Mouse (Mus musculus) hindbrain, embryonic 11.5 days (tissue): ENCODE data around the gene Cfap65. TPM values are rescaled to one million over a fixed set of nuclear protein-coding genes. Genes with fewer than 3 reads are reported as not detected.
A peak's percentile ranks its signal among the peaks of the same experiment; 100 is the strongest.

Source experiments
- ATAC-seq: fragments of 200-750 bp; cut with Nextera tagmentation; 2 replicates; pipeline ENCODE4 v1.8.0; 2017; ENCODE audit warnings: mild to moderate bottlenecking, moderate TSS enrichment, moderate library complexity; ENCODE audit not compliant: low FRiP score
- DNase-seq: peaks from one replicate; pipeline ENCODE4 v3.0.0-alpha.2; 2015; ENCODE audit warnings: low spot score
- H3K27ac ChIP-seq: fragments of 300-500 bp; sonication (generic); 2 replicates; pipeline ENCODE4 v1.5.1; 2014; ENCODE audit warnings: mild to moderate bottlenecking, low read depth, low read length
- H3K27me3 ChIP-seq: fragments of 300-500 bp; sonication (generic); 2 replicates; pipeline ENCODE4 v1.6.1; 2014; ENCODE audit warnings: mild to moderate bottlenecking, low read length, moderate library complexity, mixed read lengths; ENCODE audit not compliant: control insufficient read depth, insufficient read depth
- H3K36me3 ChIP-seq: fragments of 300-500 bp; sonication (generic); 2 replicates; pipeline ENCODE4 v1.6.1; 2014; ENCODE audit warnings: mild to moderate bottlenecking, low read length, moderate library complexity, mixed read lengths; ENCODE audit not compliant: control insufficient read depth, insufficient read depth
- H3K4me1 ChIP-seq: fragments of 300-500 bp; sonication (generic); replicated peaks from 2 replicates; pipeline ENCODE4 v1.6.1; 2014; ENCODE audit warnings: low read length, mixed read lengths; ENCODE audit not compliant: control insufficient read depth, insufficient read depth
- H3K4me2 ChIP-seq: fragments of 300-500 bp; sonication (generic); replicated peaks from 2 replicates; pipeline ENCODE4 v1.6.1; 2014; ENCODE audit warnings: mild to moderate bottlenecking, low read depth, low read length
- H3K4me3 ChIP-seq: fragments of 300-500 bp; sonication (generic); 2 replicates; pipeline ENCODE4 v1.5.1; 2014; ENCODE audit warnings: low read depth, low read length
- H3K9ac ChIP-seq: fragments of 300-500 bp; sonication (generic); 2 replicates; pipeline ENCODE4 v1.6.1; 2014; ENCODE audit warnings: low read depth, low read length
- H3K9me3 ChIP-seq: fragments of 300-500 bp; sonication (generic); 2 replicates; pipeline ENCODE4 v1.6.1; 2016; ENCODE audit warnings: low read length; ENCODE audit not compliant: control insufficient read depth
- WGBS: fragments of 180-500 bp; shearing (Covaris S2); extraction: QIAGEN DNeasy Blood & Tissue Kit; methylation state at CpG from one replicate; pipeline ENCODE4 v1.1.7; 2014; 5-methylcytosine and 5-hydroxymethylcytosine counted together
- polyA plus RNA-seq: library from polyadenylated mRNA; unstranded; fragments of >200 nt; fragmentation: Nextera tagmentation; extraction: Ambion mirVana; gene quantifications from 2 replicates; pipeline ENCODE4 v1.2.1, GENCODE M21; 2014

Gene Cfap65
- polyA plus RNA-seq, 1 experiment from 2014 or later, result 1.2 TPM

- Histone ChIP-seq H3K9me3 (no peaks in the 10 kb centered on the region), H3K36me3 (no peaks in the 10 kb centered on the region), H3K27me3 (peaks cover 82% of the 10 kb centered on the region), H3K4me2 (peak overlapping the region; percentile 29; the same call in 1 of the 2 replicates), H3K4me3 (peak overlapping the region; percentile 14; the same call in 1 of the 2 replicates), H3K9ac (0 out of 2 replicates have a peak overlapping the region, but pooled peaks have one; percentile 9), H3K27ac (no peak overlapping the region), H3K4me1 (no peaks in the 10 kb centered on the region)
- DNase-seq (peak; percentile 48), ATAC-seq (no peak)
- WGBS, result 1% methylated on average over 39 of the region's 39 CpGs
Observed at GRCm38 (mm10) chr1:74892351-74893133, 42.9 kb downstream of the Cfap65 start.

- Histone ChIP-seq H3K27ac (no peak overlapping the region), H3K27me3 (peaks cover 82% of the 10 kb centered on the region), H3K9me3 (no peaks in the 10 kb centered on the region), H3K36me3 (no peaks in the 10 kb centered on the region), H3K9ac (no peak overlapping the region), H3K4me2 (no peak overlapping the region), H3K4me1 (no peaks in the 10 kb centered on the region), H3K4me3 (no peak overlapping the region)
- DNase-seq, result peak; percentile 68
- no peak for ATAC-seq
- 0% methylated on average over 6 of the region's 8 CpGs for WGBS
Observed at GRCm38 (mm10) chr1:74891513-74891912, 43.9 kb downstream of the Cfap65 start.

- H3K4me2 ChIP-seq, result peak within 1 kb of the TSS; percentile 45
- H3K9ac ChIP-seq, result no peak within 1 kb of the TSS
- H3K4me3 ChIP-seq, result peak within 1 kb of the TSS; percentile 20
- peaks cover 88% of the 10 kb centered on the region for H3K27me3 ChIP-seq
- peaks cover 12% of the 10 kb centered on the region; the same call in 1 of the 2 replicates for H3K4me1 ChIP-seq
- no peaks in the 10 kb centered on the region for H3K36me3 ChIP-seq
- 1% methylated on average over 40 of the region's 43 CpGs for WGBS
- no peak for ATAC-seq
- no peaks in the 10 kb centered on the region for H3K9me3 ChIP-seq
- H3K27ac ChIP-seq, result no peak within 1 kb of the TSS
- DNase-seq, result peak; percentile 46
Observed at GRCm38 (mm10) chr1:74885369-74886042, 49.9 kb downstream of the Cfap65 start, which contains the start of gene Fev. Gene Fev, minus strand, starts transcription at chr1:74885419.

- Histone ChIP-seq H3K9me3 (no peaks in the 10 kb centered on the region), H3K36me3 (no peaks in the 10 kb centered on the region), H3K4me2 (peak overlapping the region; percentile 45), H3K4me1 (peaks cover 12% of the 10 kb centered on the region; the same call in 1 of the 2 replicates), H3K4me3 (peak overlapping the region; percentile 20), H3K27ac (no peak overlapping the region), H3K27me3 (peaks cover 78% of the 10 kb centered on the region), H3K9ac (no peak overlapping the region)
- peak; percentile 57 for DNase-seq
- under 1% methylated on average over 57 of the region's 57 CpGs for WGBS
- ATAC-seq, result no peak
Observed at GRCm38 (mm10) chr1:74884196-74885141, 50.9 kb downstream of the Cfap65 start.

GRCm38 (mm10) chr1:74883441-74883840 lies 52.0 kb downstream of the Cfap65 start:
- WGBS, result 7% methylated on average over 5 of the region's 5 CpGs
- Histone ChIP-seq H3K9ac (no peak overlapping the region), H3K4me2 (no peak overlapping the region), H3K27ac (no peak overlapping the region), H3K4me3 (no peak overlapping the region), H3K27me3 (peaks cover 80% of the 10 kb centered on the region), H3K9me3 (no peaks in the 10 kb centered on the region), H3K36me3 (no peaks in the 10 kb centered on the region), H3K4me1 (peaks cover 12% of the 10 kb centered on the region; the same call in 1 of the 2 replicates)
- ATAC-seq (no peak), DNase-seq (peak; percentile 47)

GRCm38 (mm10) chr1:74882828-74883227 lies 52.6 kb downstream of the Cfap65 start:
- Histone ChIP-seq H3K9me3 (no peaks in the 10 kb centered on the region), H3K36me3 (no peaks in the 10 kb centered on the region), H3K27me3 (peaks cover 78% of the 10 kb centered on the region), H3K9ac (no peak overlapping the region), H3K4me3 (no peak overlapping the region), H3K4me2 (peak overlapping the region; percentile 53), H3K27ac (no peak overlapping the region), H3K4me1 (peaks cover 12% of the 10 kb centered on the region; the same call in 1 of the 2 replicates)
- 1% methylated on average over 8 of the region's 8 CpGs for WGBS
- ATAC-seq (no peak), DNase-seq (peak; percentile 60)

GRCm38 (mm10) chr1:74882055-74882734 lies 53.2 kb downstream of the Cfap65 start:
- peak overlapping the region; percentile 27; the same call in 1 of the 2 replicates for H3K9ac ChIP-seq
- peak; percentile 57 for DNase-seq
- H3K4me3 ChIP-seq, result peak overlapping the region; percentile 32
- H3K27me3 ChIP-seq, result peaks cover 75% of the 10 kb centered on the region
- ATAC-seq, result no peak
- H3K4me2 ChIP-seq, result peak overlapping the region; percentile 53
- H3K36me3 ChIP-seq, result no peaks in the 10 kb centered on the region
- under 1% methylated on average over 71 of the region's 74 CpGs for WGBS
- H3K4me1 ChIP-seq, result peaks cover 12% of the 10 kb centered on the region; the same call in 1 of the 2 replicates
- H3K9me3 ChIP-seq, result no peaks in the 10 kb centered on the region
- no peak overlapping the region for H3K27ac ChIP-seq
